Mouse (Mus musculus): ENCODE results near the gene Xdh.
"Not testable (repeated sequence)": the region's sequence is repeated elsewhere in the genome, so short reads cannot be mapped to it uniquely, and the experiment has no call there.

The Xdh gene

GRCm38 (mm10) chr17:73881295-73881694, 68.7 kb downstream of the Xdh start:
- DNase-seq (ENCODE audit: low spot score) = no peak

- DNase-seq (ENCODE audit: low spot score) = no peak
Observed at GRCm38 (mm10) chr17:73880286-73880685, 69.7 kb downstream of the Xdh start.

- no peak for DNase-seq (ENCODE audit: low spot score)
Observed at GRCm38 (mm10) chr17:73879262-73879916, 70.6 kb downstream of the Xdh start.

GRCm38 (mm10) chr17:73875674-73876073, 74.3 kb downstream of the Xdh start:
- no peak for DNase-seq (ENCODE audit: low spot score)

GRCm38 (mm10) chr17:73875268-73875667, 74.7 kb downstream of the Xdh start:
- DNase-seq (ENCODE audit: low spot score) = no peak

GRCm38 (mm10) chr17:73870956-73871605, 78.9 kb downstream of the Xdh start:
- DNase-seq (ENCODE audit: low spot score) = no peak

GRCm38 (mm10) chr17:73869008-73869685, 80.8 kb downstream of the Xdh start:
- no peak for DNase-seq (ENCODE audit: low spot score)

- DNase-seq (ENCODE audit: low spot score) = no peak
Observed at GRCm38 (mm10) chr17:73853717-73854116, 96.3 kb downstream of the Xdh start.

- DNase-seq (ENCODE audit: low spot score) = no peak
Observed at GRCm38 (mm10) chr17:73853041-73853440, 97.0 kb downstream of the Xdh start.

GRCm38 (mm10) chr17:73847399-73847798, 102.6 kb downstream of the Xdh start:
- DNase-seq (ENCODE audit: low spot score) = no peak

GRCm38 (mm10) chr17:73845632-73846031, 104.4 kb downstream of the Xdh start:
- no peak for DNase-seq (ENCODE audit: low spot score)

GRCm38 (mm10) chr17:73842963-73843362, 107.0 kb downstream of the Xdh start:
- DNase-seq (ENCODE audit: low spot score) = no peak

GRCm38 (mm10) chr17:73839876-73840275, 110.1 kb downstream of the Xdh start:
- not testable (repeated sequence) for DNase-seq (ENCODE audit: low spot score)

GRCm38 (mm10) chr17:73839086-73839835, 110.7 kb downstream of the Xdh start:
- no peak for DNase-seq (ENCODE audit: low spot score)

- no peak for DNase-seq (ENCODE audit: low spot score)
Observed at GRCm38 (mm10) chr17:73837244-73837643, 112.8 kb downstream of the Xdh start.

GRCm38 (mm10) chr17:73836601-73837000, 113.4 kb downstream of the Xdh start:
- no peak for DNase-seq (ENCODE audit: low spot score)
